Mouse (Mus musculus) liver, embryonic 15.5 days (tissue): Measurements from ENCODE around the gene Stat4. TPM values are rescaled to one million over a fixed set of nuclear protein-coding genes. Genes with fewer than 3 reads are reported as not detected.

Experiments used
- ATAC-seq: fragments of 200-750 bp; cut with Nextera tagmentation; 2 replicates; pipeline ENCODE4 v1.8.0; 2017; ENCODE audit warnings: moderate number of reproducible peaks, mild to moderate bottlenecking, moderate library complexity; ENCODE audit not compliant: insufficient read depth
- H3K27ac ChIP-seq: fragments of 300-500 bp; sonication (generic); replicated peaks from 2 replicates; pipeline ENCODE4 v1.5.1; 2015; ENCODE audit warnings: mild to moderate bottlenecking, inconsistent platforms
- H3K27me3 ChIP-seq: fragments of 300-500 bp; sonication (generic); 2 replicates; pipeline ENCODE4 v1.6.1; 2015; ENCODE audit warnings: mild to moderate bottlenecking, inconsistent platforms
- H3K36me3 ChIP-seq: fragments of 300-500 bp; sonication (generic); replicated peaks from 2 replicates; pipeline ENCODE4 v1.6.1; 2015; ENCODE audit warnings: moderate library complexity, mild to moderate bottlenecking, inconsistent platforms
- H3K4me1 ChIP-seq: fragments of 300-500 bp; sonication (generic); replicated peaks from 2 replicates; pipeline ENCODE4 v1.6.1; 2015; ENCODE audit warnings: inconsistent platforms
- H3K4me2 ChIP-seq: fragments of 300-500 bp; sonication (generic); 2 replicates; pipeline ENCODE4 v1.6.1; 2015; ENCODE audit warnings: moderate library complexity, mild to moderate bottlenecking, inconsistent platforms
- H3K4me3 ChIP-seq: fragments of 300-500 bp; sonication (generic); replicated peaks from 2 replicates; pipeline ENCODE4 v1.5.1; 2015; ENCODE audit warnings: mild to moderate bottlenecking, inconsistent platforms
- H3K9ac ChIP-seq: fragments of 300-500 bp; sonication (generic); 2 replicates; pipeline ENCODE4 v1.6.1; 2015; ENCODE audit warnings: moderate library complexity, mild to moderate bottlenecking, inconsistent platforms
- H3K9me3 ChIP-seq: fragments of 300-500 bp; sonication (generic); replicated peaks from 2 replicates; pipeline ENCODE4 v1.6.1; 2016; ENCODE audit warnings: inconsistent platforms
- WGBS: fragments of 180-500 bp; shearing (Covaris S2); methylation state at CpG from one replicate; pipeline ENCODE4 v1.1.7; 2015; ENCODE audit warnings: mixed read lengths; ENCODE audit not compliant: insufficient replicate concordance; 5-methylcytosine and 5-hydroxymethylcytosine counted together
- polyA plus RNA-seq: library from polyadenylated mRNA; unstranded; fragments of >200 nt; fragmentation: Nextera tagmentation; extraction: Ambion mirVana; gene quantifications from 2 replicates; pipeline ENCODE4 v1.2.1, GENCODE M21; 2015

Gene Stat4
- polyA plus RNA-seq, 1 experiment from 2014 or later = 1.2 TPM

GRCm38 (mm10) chr1:51996751-51997659 is 10.1 kb downstream of the Stat4 start:
- no peak for ATAC-seq
- WGBS = 53% methylated on average over 11 of the region's 11 CpGs
- H3K4me3 ChIP-seq = no peak overlapping the region
- H3K9me3 ChIP-seq = no peaks in the 10 kb centered on the region
- H3K27ac ChIP-seq = no peak overlapping the region
- no peaks in the 10 kb centered on the region for H3K36me3 ChIP-seq
- no peaks in the 10 kb centered on the region for H3K27me3 ChIP-seq
- no peak overlapping the region for H3K9ac ChIP-seq
- H3K4me1 ChIP-seq = no peaks in the 10 kb centered on the region
- 0 out of 2 replicates have a peak overlapping the region, but pooled peaks have one; percentile 1 for H3K4me2 ChIP-seq

GRCm38 (mm10) chr1:51998542-51998941 is 11.6 kb downstream of the Stat4 start:
- 28% methylated on average over 5 of the region's 5 CpGs for WGBS
- ATAC-seq = no peak
- no peak overlapping the region for H3K4me3 ChIP-seq
- no peaks in the 10 kb centered on the region for H3K27me3 ChIP-seq
- no peaks in the 10 kb centered on the region for H3K36me3 ChIP-seq
- no peak overlapping the region for H3K27ac ChIP-seq
- no peak overlapping the region for H3K9ac ChIP-seq
- no peaks in the 10 kb centered on the region for H3K4me1 ChIP-seq
- H3K4me2 ChIP-seq = no peak overlapping the region
- H3K9me3 ChIP-seq = no peaks in the 10 kb centered on the region

GRCm38 (mm10) chr1:52004096-52004495 is 17.1 kb downstream of the Stat4 start:
- Histone ChIP-seq H3K4me3 (no peak overlapping the region), H3K27me3 (no peaks in the 10 kb centered on the region), H3K4me1 (no peaks in the 10 kb centered on the region; the same call in 1 of the 2 replicates), H3K36me3 (no peaks in the 10 kb centered on the region), H3K27ac (no peak overlapping the region), H3K4me2 (no peak overlapping the region), H3K9me3 (no peaks in the 10 kb centered on the region), H3K9ac (no peak overlapping the region)
- ATAC-seq = no peak
- 11% methylated on average over 8 of the region's 8 CpGs for WGBS

GRCm38 (mm10) chr1:52008443-52008842 is 21.5 kb downstream of the Stat4 start:
- Histone ChIP-seq H3K27ac (no peak overlapping the region), H3K4me1 (no peaks in the 10 kb centered on the region; the same call in 1 of the 2 replicates), H3K9me3 (no peaks in the 10 kb centered on the region), H3K27me3 (no peaks in the 10 kb centered on the region), H3K4me3 (peak overlapping the region; percentile 40), H3K9ac (no peak overlapping the region), H3K36me3 (no peaks in the 10 kb centered on the region), H3K4me2 (peak overlapping the region; percentile 52)
- no peak for ATAC-seq
- WGBS = 2% methylated on average over 11 of the region's 11 CpGs

- H3K4me1 ChIP-seq = no peaks in the 10 kb centered on the region; the same call in 1 of the 2 replicates
- H3K36me3 ChIP-seq = no peaks in the 10 kb centered on the region
- peak overlapping the region; percentile 52 for H3K4me2 ChIP-seq
- H3K27ac ChIP-seq = no peak overlapping the region
- H3K9ac ChIP-seq = no peak overlapping the region
- ATAC-seq = no peak
- peak overlapping the region; percentile 40 for H3K4me3 ChIP-seq
- no peaks in the 10 kb centered on the region for H3K27me3 ChIP-seq
- no peaks in the 10 kb centered on the region for H3K9me3 ChIP-seq
- WGBS = under 1% methylated on average over 12 of the region's 12 CpGs
These were observed 22.0 kb downstream of the Stat4 start for GRCm38 (mm10) chr1:52008947-52009346.

GRCm38 (mm10) chr1:52010741-52011140 is 23.8 kb downstream of the Stat4 start:
- no peak for ATAC-seq
- WGBS = 51% methylated on average over 5 of the region's 5 CpGs
- Histone ChIP-seq H3K27me3 (no peaks in the 10 kb centered on the region), H3K4me2 (no peak overlapping the region), H3K36me3 (no peaks in the 10 kb centered on the region), H3K27ac (no peak overlapping the region), H3K9me3 (no peaks in the 10 kb centered on the region), H3K9ac (no peak overlapping the region), H3K4me1 (no peaks in the 10 kb centered on the region; the same call in 1 of the 2 replicates), H3K4me3 (no peak overlapping the region)

- WGBS = 15% methylated on average over 3 of the region's 3 CpGs
- Histone ChIP-seq H3K4me1 (no peaks in the 10 kb centered on the region; the same call in 1 of the 2 replicates), H3K9me3 (no peaks in the 10 kb centered on the region), H3K4me2 (no peak overlapping the region), H3K4me3 (no peak overlapping the region), H3K27ac (no peak overlapping the region), H3K27me3 (no peaks in the 10 kb centered on the region), H3K36me3 (no peaks in the 10 kb centered on the region), H3K9ac (no peak overlapping the region)
- no peak; the same call in 1 of the 2 replicates for ATAC-seq
These were observed 24.3 kb downstream of the Stat4 start for GRCm38 (mm10) chr1:52011227-52011626.

GRCm38 (mm10) chr1:52012231-52012630 is 25.3 kb downstream of the Stat4 start:
- ATAC-seq = no peak
- H3K27ac ChIP-seq = no peak overlapping the region
- H3K4me2 ChIP-seq = no peak overlapping the region
- H3K27me3 ChIP-seq = no peaks in the 10 kb centered on the region
- H3K9ac ChIP-seq = no peak overlapping the region
- no peaks in the 10 kb centered on the region; the same call in 1 of the 2 replicates for H3K4me1 ChIP-seq
- no peak overlapping the region for H3K4me3 ChIP-seq
- no peaks in the 10 kb centered on the region for H3K36me3 ChIP-seq
- H3K9me3 ChIP-seq = no peaks in the 10 kb centered on the region

GRCm38 (mm10) chr1:52012757-52013156 is 25.8 kb downstream of the Stat4 start:
- Histone ChIP-seq H3K27me3 (no peaks in the 10 kb centered on the region), H3K36me3 (no peaks in the 10 kb centered on the region), H3K4me2 (no peak overlapping the region), H3K4me1 (no peaks in the 10 kb centered on the region; the same call in 1 of the 2 replicates), H3K9me3 (no peaks in the 10 kb centered on the region), H3K4me3 (no peak overlapping the region), H3K9ac (no peak overlapping the region), H3K27ac (no peak overlapping the region)
- no peak for ATAC-seq
- WGBS = 32% methylated on average over 7 of the region's 7 CpGs

- H3K36me3 ChIP-seq = no peaks in the 10 kb centered on the region
- no peaks in the 10 kb centered on the region for H3K9me3 ChIP-seq
- WGBS = 41% methylated on average over 4 of the region's 4 CpGs
- no peaks in the 10 kb centered on the region for H3K4me1 ChIP-seq
- no peak overlapping the region for H3K9ac ChIP-seq
- no peak overlapping the region for H3K4me2 ChIP-seq
- H3K27ac ChIP-seq = no peak overlapping the region
- no peak for ATAC-seq
- H3K27me3 ChIP-seq = no peaks in the 10 kb centered on the region
- H3K4me3 ChIP-seq = no peak overlapping the region
These were observed 32.7 kb downstream of the Stat4 start for GRCm38 (mm10) chr1:52019621-52020020.

GRCm38 (mm10) chr1:52021936-52022725 is 35.2 kb downstream of the Stat4 start:
- Histone ChIP-seq H3K4me2 (no peak overlapping the region), H3K36me3 (no peaks in the 10 kb centered on the region), H3K4me3 (no peak overlapping the region), H3K9ac (no peak overlapping the region), H3K27ac (no peak overlapping the region), H3K27me3 (no peaks in the 10 kb centered on the region), H3K9me3 (no peaks in the 10 kb centered on the region), H3K4me1 (no peaks in the 10 kb centered on the region)
- no peak for ATAC-seq
- WGBS = 49% methylated on average over 4 of the region's 4 CpGs
